Mouse (Mus musculus) ES-E14 (cell line): Measurements from ENCODE around the gene Cadps. TPM values are rescaled to one million over a fixed set of nuclear protein-coding genes. Genes with fewer than 3 reads are reported as not detected.

Experiments used
- DNase-seq: peaks from one replicate; pipeline ENCODE4 v3.0.0-alpha.2; 2013; ENCODE audit warnings: low read depth, low spot score
- H3K27ac ChIP-seq: 2 replicates; pipeline ENCODE4 v1.5.1; 2012; ENCODE audit warnings: low read depth, mild to moderate bottlenecking, low read length, moderate library complexity, mixed read lengths; ENCODE audit not compliant: poor library complexity, insufficient read depth, severe bottlenecking
- H3K36me3 ChIP-seq: 2 replicates; pipeline ENCODE4 v1.6.1; 2012; ENCODE audit warnings: mild to moderate bottlenecking, low read length, moderate library complexity, mixed read lengths; ENCODE audit not compliant: control insufficient read depth, poor library complexity, insufficient read depth, severe bottlenecking
- H3K4me1 ChIP-seq, 2 experiments: fragments of 150-350 bp in 1 of 2; sonication (generic) in 1 of 2; 2 replicates each; pipeline ENCODE4 v1.6.1; 2012; ENCODE audit warnings: low read length in 2 of 2, mild to moderate bottlenecking in 1 of 2, mixed read lengths in 1 of 2; ENCODE audit not compliant: control insufficient read depth in 2 of 2, insufficient read depth in 2 of 2, poor library complexity in 1 of 2
- H3K4me3 ChIP-seq, 2 experiments: fragments of 150-350 bp in 1 of 2; sonication (generic) in 1 of 2; 2 replicates each; pipeline ENCODE4 v1.5.1; 2012; ENCODE audit warnings: low read length in 2 of 2, low read depth in 1 of 2, mild to moderate bottlenecking in 1 of 2, mixed read lengths in 1 of 2; ENCODE audit not compliant: insufficient read depth in 1 of 2, poor library complexity in 1 of 2, severe bottlenecking in 1 of 2
- H3K9ac ChIP-seq: 2 replicates; pipeline ENCODE4 v1.6.1; 2012; ENCODE audit warnings: low read depth, mild to moderate bottlenecking, low read length, mixed read lengths; ENCODE audit not compliant: poor library complexity, insufficient read depth, severe bottlenecking
- H3K9me3 ChIP-seq: fragments of 150-350 bp; sonication (generic); 2 replicates; pipeline ENCODE4 v1.6.1; 2012; ENCODE audit warnings: low read depth, mild to moderate bottlenecking, low read length; ENCODE audit not compliant: control insufficient read depth, insufficient read depth
- CHD2 ChIP-seq: IDR thresholded peaks from 2 replicates; pipeline ENCODE4 v1.6.1; 2014; ENCODE audit warnings: mild to moderate bottlenecking, low read depth, low read length, inconsistent platforms
- HCFC1 ChIP-seq: IDR thresholded peaks from 2 replicates; pipeline ENCODE4 v1.6.1; 2012; ENCODE audit warnings: low read length, inconsistent platforms, borderline replicate concordance; ENCODE audit not compliant: insufficient read depth
- MAFK ChIP-seq: IDR thresholded peaks from 2 replicates; pipeline ENCODE4 v1.6.1; 2014; ENCODE audit warnings: mild to moderate bottlenecking, low read depth, low read length, inconsistent platforms; ENCODE audit not compliant: insufficient read depth
- ZC3H11A ChIP-seq: IDR thresholded peaks from 2 replicates; pipeline ENCODE4 v1.6.1; 2012; ENCODE audit warnings: low read depth, mild to moderate bottlenecking, inconsistent platforms, low read length, borderline replicate concordance
- ZNF384 ChIP-seq: IDR thresholded peaks from 2 replicates; pipeline ENCODE4 v1.6.1; 2012; ENCODE audit warnings: low read depth, low read length, inconsistent platforms
- in situ Hi-C, 2 experiments: fragments of 600-800 bp; cut with MboI; formaldehyde crosslinking; loops; one replicate each; pipeline ENCODE4 v1.15.1; 2025; ENCODE audit warnings: low sequenced_read_pairs in 2 of 2, inconsistent platforms in 1 of 2; ENCODE audit not compliant: unreplicated experiment in 2 of 2
- total RNA-seq: library from RNA; depleted of rRNA; stranded (reverse); fragments of 300-350 nt; gene quantifications from 2 replicates; pipeline ENCODE4 v1.2.3, GENCODE M21; 2012

Cadps gene
- total RNA-seq, 1 experiment = 0.49 TPM

- H3K4me3 ChIP-seq = no peak overlapping the region
- no peaks in the 10 kb centered on the region for H3K4me1 ChIP-seq
- H3K9ac ChIP-seq = no peak overlapping the region
- no peak overlapping the region for H3K27ac ChIP-seq
- no peak for DNase-seq
- H3K9me3 ChIP-seq = no peaks in the 10 kb centered on the region
- in situ Hi-C loops = no loop called here
- TF ChIP-seq ZC3H11A = no peak
- no peak for TF ChIP-seq MAFK
- TF ChIP-seq CHD2 = no peak
- no peak for TF ChIP-seq ZNF384
- TF ChIP-seq HCFC1 = no peak
- no peaks in the 10 kb centered on the region for H3K36me3 ChIP-seq
Measured at GRCm38 (mm10) chr14:12349334-12350090, 473.4 kb downstream of the Cadps start.

- H3K27ac ChIP-seq = no peak within 1 kb of the TSS
- no peaks in the 10 kb centered on the region for H3K36me3 ChIP-seq
- in situ Hi-C loops = no loop called here
- H3K9me3 ChIP-seq = no peaks in the 10 kb centered on the region
- no peak within 1 kb of the TSS for H3K4me3 ChIP-seq
- H3K4me1 ChIP-seq = peaks cover 0 to 2% of the 10 kb centered on the region in 2 experiments; a peak in 1 of 4 replicates
- no peak for DNase-seq
- no peak within 1 kb of the TSS for H3K9ac ChIP-seq
- TF ChIP-seq ZC3H11A (no peak), ZNF384 (no peak), HCFC1 (no peak), MAFK (no peak), CHD2 (no peak)
Measured at GRCm38 (mm10) chr14:12348089-12348488, 474.8 kb downstream of the Cadps start, which contains the start of gene Fezf2. TSS of gene Fezf2 (minus strand) at chr14:12348189.

GRCm38 (mm10) chr14:12346865-12347600, 475.8 kb downstream of the Cadps start:
- H3K4me3 ChIP-seq = 0 out of 4 replicates have a peak overlapping the region, but pooled peaks of 1 of the 2 experiments have one; percentile 25
- no peak overlapping the region for H3K9ac ChIP-seq
- in situ Hi-C loops = no loop called here
- H3K27ac ChIP-seq = no peak overlapping the region
- no peaks in the 10 kb centered on the region for H3K9me3 ChIP-seq
- no peak for TF ChIP-seq ZC3H11A
- no peak for TF ChIP-seq CHD2
- no peak for TF ChIP-seq ZNF384
- no peak for TF ChIP-seq MAFK
- TF ChIP-seq HCFC1 = no peak
- H3K4me1 ChIP-seq = peaks cover 0 to 5% of the 10 kb centered on the region in 2 experiments; a peak in 1 of 4 replicates
- H3K36me3 ChIP-seq = no peaks in the 10 kb centered on the region
- no peak for DNase-seq

- DNase-seq = no peak
- Histone ChIP-seq H3K9me3 (no peaks in the 10 kb centered on the region), H3K9ac (no peak overlapping the region; the same call in 1 of the 2 replicates), H3K27ac (no peak overlapping the region), H3K4me3 (peak overlapping the region; percentile 25 to 44; a peak in 2 of 4 replicates), H3K4me1 (peaks cover 0 to 5% of the 10 kb centered on the region in 2 experiments; a peak in 1 of 4 replicates), H3K36me3 (no peaks in the 10 kb centered on the region)
- TF ChIP-seq ZC3H11A = no peak
- TF ChIP-seq ZNF384 = no peak
- no peak for TF ChIP-seq CHD2
- no peak for TF ChIP-seq MAFK
- no peak for TF ChIP-seq HCFC1
- in situ Hi-C loops = no loop called here
Measured at GRCm38 (mm10) chr14:12346011-12346864, 476.6 kb downstream of the Cadps start.
